Mouse (Mus musculus) erythroid progenitor cell, adult 5-6 weeks (primary cell): ENCODE measurements around the gene Evpl. TPM values are rescaled to one million over a fixed set of nuclear protein-coding genes. Genes with fewer than 3 reads are reported as not detected.

Experiments
- ATAC-seq: replicated peaks from 2 replicates; pipeline ENCODE4 v1.8.0; 2016; ENCODE audit warnings: moderate number of reproducible peaks, mild to moderate bottlenecking, moderate TSS enrichment, inconsistent platforms; ENCODE audit not compliant: poor library complexity, low FRiP score, severe bottlenecking
- total RNA-seq, 2 experiments: library from RNA; stranded (forward) in 1 of 2; stranded (reverse) in 1 of 2; fragments of 150-400 nt in 1 of 2; fragments of 186-747, 209-891 nt in 1 of 2; gene quantifications; 2 replicates each; pipeline versions ENCODE4 v1.2.3 to v1.2.4; 2015 to 2017; ENCODE audit warnings: low replicate concordance in 2 of 2

Evpl gene
- total RNA-seq, 2 experiments from 2014 or later = not detected

DNA sequence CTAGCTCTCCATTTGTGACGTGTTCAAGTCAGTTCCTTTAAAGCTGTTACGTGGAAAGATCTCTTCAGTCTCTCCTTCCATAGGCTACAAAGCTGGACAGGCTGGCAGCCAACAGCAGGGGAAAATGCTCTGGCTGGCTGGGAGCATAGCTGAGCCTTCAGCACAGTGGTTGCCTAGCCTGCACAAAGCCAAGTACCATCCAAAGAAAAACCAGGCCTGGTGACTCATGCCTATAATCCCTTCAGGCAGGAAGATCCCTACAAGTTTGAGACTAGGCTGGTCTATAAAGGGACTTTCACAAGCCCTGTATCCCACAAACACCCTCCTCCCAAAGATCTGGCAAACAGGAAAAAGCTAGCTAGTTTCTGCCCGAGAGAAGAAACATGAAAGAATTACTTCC, 52.0 kb downstream of the Evpl start:
- no peak for ATAC-seq

- no peak for ATAC-seq
These were observed 59.3 kb downstream of the Evpl start for GRCm38 (mm10) chr11:116178411-116179121.

DNA sequence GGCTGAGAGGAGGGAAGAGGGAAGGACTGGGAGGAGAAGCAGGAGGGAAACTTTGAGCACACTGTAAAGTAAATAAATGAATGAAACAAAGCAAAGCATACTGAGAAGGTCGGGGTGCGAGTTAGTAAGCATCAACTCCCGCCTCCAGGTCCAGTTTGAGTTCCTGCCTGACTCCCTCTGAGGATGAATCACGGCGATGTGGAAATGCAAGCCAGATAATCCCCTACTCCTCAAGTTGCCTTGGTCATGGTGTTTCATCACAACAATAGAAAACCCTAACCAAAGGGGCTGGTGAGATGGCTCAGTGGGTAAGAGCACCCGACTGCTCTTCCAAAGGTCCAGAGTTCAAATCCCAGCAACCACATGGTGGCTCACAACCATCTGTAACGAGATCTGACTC, 61.9 kb downstream of the Evpl start:
- ATAC-seq = no peak

DNA sequence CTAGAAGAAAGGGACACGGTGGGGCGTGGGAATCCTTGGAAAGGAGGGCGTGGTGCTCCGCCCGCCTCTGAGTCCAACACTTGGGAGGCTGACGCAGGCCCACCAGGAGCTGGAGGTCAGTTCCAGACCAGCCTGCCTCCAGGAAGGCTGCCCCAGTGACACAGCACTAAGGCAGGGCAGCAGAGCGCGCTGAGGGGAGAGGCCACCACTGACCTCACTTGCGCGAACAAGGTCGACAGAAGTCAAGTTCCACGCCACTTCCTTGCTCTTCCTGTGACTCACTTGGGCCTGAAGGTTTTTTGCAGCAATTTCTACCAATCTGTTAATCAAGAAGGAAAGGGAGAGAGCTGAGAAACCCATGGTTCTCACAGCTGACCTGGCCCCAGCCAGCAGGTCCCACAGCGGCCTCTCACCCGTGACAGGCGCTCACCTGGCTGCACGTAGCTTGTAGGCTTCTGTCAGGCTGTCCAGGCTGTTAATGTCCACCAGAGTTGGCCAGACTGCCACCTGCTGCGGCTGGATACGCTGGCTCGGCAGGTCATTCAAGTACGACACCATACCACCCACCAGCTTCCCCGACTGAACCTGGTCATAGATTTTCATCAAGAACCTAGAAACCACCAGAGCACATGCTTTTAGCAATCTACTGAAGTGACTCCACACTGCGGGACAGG, 63.0 kb downstream of the Evpl start:
- no peak for ATAC-seq

DNA sequence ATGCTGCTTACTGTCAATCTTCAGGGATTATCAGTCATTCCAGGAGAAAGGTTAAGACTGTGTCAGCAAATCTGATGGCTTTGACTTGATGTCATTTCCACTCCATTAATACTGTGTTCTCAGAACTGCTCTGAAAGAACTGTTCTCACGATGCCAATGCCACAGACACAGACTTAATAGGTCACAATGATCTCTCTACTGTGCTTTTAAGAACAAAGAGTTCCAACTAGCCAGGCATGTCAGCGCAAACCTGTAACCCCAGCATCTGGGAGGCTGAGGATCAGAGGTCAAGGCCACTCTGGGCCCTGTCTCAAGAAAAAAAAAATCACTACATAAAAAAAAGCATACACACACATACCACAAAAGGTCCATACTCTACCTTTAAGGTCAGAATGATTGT, 65.9 kb downstream of the Evpl start:
- ATAC-seq = no peak

Other genes starting within 250 kb of the Evpl start
- 3.4 TPM in 1 of 2 replicates, not detected in the other for gene Galk1, start 225.4 kb downstream of the Evpl start, total RNA-seq (2015; ENCODE audit: low replicate concordance)
- gene Galk1, start 225.4 kb downstream of the Evpl start, total RNA-seq (2017; ENCODE audit: low replicate concordance) = 1.3 and 5.1 TPM in 2 replicates
- 711 and 715 TPM in 2 replicates for gene H3f3b, start 210.1 kb downstream of the Evpl start, total RNA-seq (2015; ENCODE audit: low replicate concordance)
- gene H3f3b, start 210.1 kb downstream of the Evpl start, total RNA-seq (2017; ENCODE audit: low replicate concordance) = 555 and 685 TPM in 2 replicates
- 12.2 and 15.1 TPM in 2 replicates for gene Unk, start 207.8 kb downstream of the Evpl start, total RNA-seq (2015; ENCODE audit: low replicate concordance)
- gene Unk, start 207.8 kb downstream of the Evpl start, total RNA-seq (2017; ENCODE audit: low replicate concordance) = 24.3 and 29.4 TPM in 2 replicates
- 2.5 and 6.5 TPM in 2 replicates for gene Unc13d, start 160.1 kb downstream of the Evpl start, total RNA-seq (2015; ENCODE audit: low replicate concordance)
- gene Unc13d, start 160.1 kb downstream of the Evpl start, total RNA-seq (2017; ENCODE audit: low replicate concordance) = 1.9 and 2.1 TPM in 2 replicates
- 114 and 127 TPM in 2 replicates for gene Wbp2, start 151.1 kb downstream of the Evpl start, total RNA-seq (2015; ENCODE audit: low replicate concordance)
- gene Wbp2, start 151.1 kb downstream of the Evpl start, total RNA-seq (2017; ENCODE audit: low replicate concordance) = 43.8 and 56.9 TPM in 2 replicates
- 2.5 TPM in 1 of 2 replicates, not detected in the other for gene Trim47, start 110.9 kb downstream of the Evpl start, total RNA-seq (2015; ENCODE audit: low replicate concordance)
- gene Trim47, start 110.9 kb downstream of the Evpl start, total RNA-seq (2017; ENCODE audit: low replicate concordance) = 0.90 TPM in 1 of 2 replicates, not detected in the other
- gene Trim65, start 106.9 kb downstream of the Evpl start, total RNA-seq (2015; ENCODE audit: low replicate concordance) = 4.0 and 4.6 TPM in 2 replicates
- 0.30 and 1.4 TPM in 2 replicates for gene Trim65, start 106.9 kb downstream of the Evpl start, total RNA-seq (2017; ENCODE audit: low replicate concordance)
- 9.2 and 16.9 TPM in 2 replicates for gene Mrpl38, start 99.2 kb downstream of the Evpl start, total RNA-seq (2015; ENCODE audit: low replicate concordance)
- gene Mrpl38, start 99.2 kb downstream of the Evpl start, total RNA-seq (2017; ENCODE audit: low replicate concordance) = 5.3 and 8.5 TPM in 2 replicates
- 13.3 and 32.7 TPM in 2 replicates for gene Fbf1, start 69.9 kb downstream of the Evpl start, total RNA-seq (2015; ENCODE audit: low replicate concordance)
- gene Fbf1, start 69.9 kb downstream of the Evpl start, total RNA-seq (2017; ENCODE audit: low replicate concordance) = 12.3 and 27.5 TPM in 2 replicates
- 11.2 and 19.3 TPM in 2 replicates for gene Ten1, start 39.2 kb downstream of the Evpl start, total RNA-seq (2015; ENCODE audit: low replicate concordance)
- gene Ten1, start 39.2 kb downstream of the Evpl start, total RNA-seq (2017; ENCODE audit: low replicate concordance) = 3.0 and 3.7 TPM in 2 replicates
- gene Acox1, start 39.0 kb downstream of the Evpl start, total RNA-seq (2015; ENCODE audit: low replicate concordance) = 15.5 and 18.4 TPM in 2 replicates
- 6.4 and 20.5 TPM in 2 replicates for gene Acox1, start 39.0 kb downstream of the Evpl start, total RNA-seq (2017; ENCODE audit: low replicate concordance)
- 13.7 and 18.9 TPM in 2 replicates for gene Srp68, start 36.1 kb upstream of the Evpl start, total RNA-seq (2015; ENCODE audit: low replicate concordance)
- gene Srp68, start 36.1 kb upstream of the Evpl start, total RNA-seq (2017; ENCODE audit: low replicate concordance) = 18.2 and 21.3 TPM in 2 replicates
- gene Galr2, start 42.9 kb upstream of the Evpl start, total RNA-seq (2015; ENCODE audit: low replicate concordance) = not detected in 2 replicates
- not detected in 2 replicates for gene Galr2, start 42.9 kb upstream of the Evpl start, total RNA-seq (2017; ENCODE audit: low replicate concordance)
- gene Exoc7, start 69.2 kb upstream of the Evpl start, total RNA-seq (2015; ENCODE audit: low replicate concordance) = 7.6 and 8.4 TPM in 2 replicates
- 7.4 and 57.7 TPM in 2 replicates for gene Exoc7, start 69.2 kb upstream of the Evpl start, total RNA-seq (2017; ENCODE audit: low replicate concordance)
- gene Foxj1, start 97.3 kb upstream of the Evpl start, total RNA-seq (2015; ENCODE audit: low replicate concordance) = not detected in 2 replicates
- gene Foxj1, start 97.3 kb upstream of the Evpl start, total RNA-seq (2017; ENCODE audit: low replicate concordance) = 0.83 TPM in 1 of 2 replicates, not detected in the other
- 5.8 and 11.7 TPM in 2 replicates for gene Rnf157, start 175.0 kb upstream of the Evpl start, total RNA-seq (2015; ENCODE audit: low replicate concordance)
- 9.2 and 9.8 TPM in 2 replicates for gene Rnf157, start 175.0 kb upstream of the Evpl start, total RNA-seq (2017; ENCODE audit: low replicate concordance)
- 153 and 187 TPM in 2 replicates for gene Ubald2, start 196.0 kb upstream of the Evpl start, total RNA-seq (2015; ENCODE audit: low replicate concordance)
- 47.2 and 63.3 TPM in 2 replicates for gene Ubald2, start 196.0 kb upstream of the Evpl start, total RNA-seq (2017; ENCODE audit: low replicate concordance)
- gene Qrich2, start 228.2 kb upstream of the Evpl start, total RNA-seq (2015; ENCODE audit: low replicate concordance) = not detected in 2 replicates
- not detected in 2 replicates for gene Qrich2, start 228.2 kb upstream of the Evpl start, total RNA-seq (2017; ENCODE audit: low replicate concordance)